Mouse (Mus musculus) kidney, adult 2 months (tissue): ENCODE measurements around the gene Dusp21.

Experiments used
- CTCF ChIP-seq: fragments of 200-500 bp; conservative IDR thresholded peaks from 2 replicates; pipeline ENCODE4 v1.5.1; 2011; ENCODE audit warnings: low read depth, mild to moderate bottlenecking, control low read depth, low read length, moderate library complexity, mixed read lengths; ENCODE audit not compliant: insufficient read depth, insufficient read length
- POLR2A ChIP-seq: fragments of 200-500 bp; IDR thresholded peaks from one replicate; pipeline ENCODE4 v1.6.1; 2011; ENCODE audit warnings: low read depth, low read length, control low read depth

- TF ChIP-seq CTCF (no peak), POLR2A (no peak)
These were observed 42.6 kb downstream of the Dusp21 start for GRCm38 (mm10) chrX:18188293-18188692.
